Mouse (Mus musculus): ENCODE measurements at regions not wholly inside any gene's neighbourhood (a gene's known extent, or its start where the extent isn't known, plus 50 kb on each side); places are given as distances from the start of the nearest gene placed in this dataset.

DNA sequence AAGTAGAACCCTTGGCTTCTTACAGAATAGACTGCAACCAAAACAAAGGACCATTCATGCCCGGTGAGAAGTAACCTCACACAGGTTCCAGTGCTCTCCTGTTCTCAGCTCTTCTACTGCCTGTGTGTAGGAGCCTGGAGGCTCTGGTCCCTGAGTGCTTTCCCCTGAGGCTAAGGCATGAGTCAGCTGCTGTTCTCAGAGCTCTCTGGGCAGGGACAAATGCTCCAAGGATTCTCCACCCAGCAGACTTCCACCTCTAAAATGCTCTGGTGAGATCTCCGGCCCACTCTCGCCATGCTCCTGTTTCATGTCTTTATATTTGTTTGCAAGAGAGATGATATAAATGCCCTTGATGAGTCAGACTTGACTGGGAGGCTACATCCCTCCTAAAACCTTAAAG, 176.1 kb upstream of the Rora start:
- DNase-seq, result no peak

DNA sequence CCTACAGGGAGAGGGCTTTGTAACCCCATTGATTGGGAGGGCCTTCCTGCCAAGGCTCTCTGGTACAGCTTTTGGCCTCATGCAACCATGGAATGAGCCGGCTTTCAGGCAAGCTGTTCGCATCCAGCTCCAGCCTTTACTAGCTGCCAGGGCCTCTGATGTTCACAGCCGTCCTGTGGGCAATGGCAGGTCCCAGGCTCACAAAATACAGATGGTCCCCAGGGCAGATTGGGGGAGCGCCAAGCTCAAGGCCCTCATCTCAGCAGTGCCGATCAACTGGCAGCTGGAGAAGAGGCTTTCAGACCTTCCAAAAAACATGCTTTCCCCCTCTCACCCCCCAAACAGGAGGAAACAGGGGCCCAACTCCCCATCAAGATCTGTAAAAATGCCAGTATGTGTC, 166.9 kb upstream of the Rora start:
- DNase-seq, result no peak

DNA sequence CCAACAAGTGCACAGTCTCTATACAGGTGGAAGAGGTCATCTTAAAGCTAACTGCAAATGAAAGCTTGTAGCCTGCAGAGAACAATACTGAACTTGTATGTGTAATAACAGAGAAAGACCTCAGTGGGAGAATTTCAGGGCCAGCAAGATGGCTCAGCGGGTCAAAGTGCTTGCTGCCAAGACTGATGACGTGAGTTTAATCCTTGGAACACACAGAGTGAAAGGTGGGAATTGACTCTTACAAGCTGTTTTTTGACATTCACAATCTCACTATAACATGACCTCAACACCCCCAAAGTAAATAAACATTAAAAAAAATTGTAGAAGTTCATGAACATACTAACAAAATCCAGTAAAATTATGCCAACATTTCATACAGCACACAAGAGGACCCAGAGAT, 162.4 kb upstream of the Rora start:
- no peak for DNase-seq

DNA sequence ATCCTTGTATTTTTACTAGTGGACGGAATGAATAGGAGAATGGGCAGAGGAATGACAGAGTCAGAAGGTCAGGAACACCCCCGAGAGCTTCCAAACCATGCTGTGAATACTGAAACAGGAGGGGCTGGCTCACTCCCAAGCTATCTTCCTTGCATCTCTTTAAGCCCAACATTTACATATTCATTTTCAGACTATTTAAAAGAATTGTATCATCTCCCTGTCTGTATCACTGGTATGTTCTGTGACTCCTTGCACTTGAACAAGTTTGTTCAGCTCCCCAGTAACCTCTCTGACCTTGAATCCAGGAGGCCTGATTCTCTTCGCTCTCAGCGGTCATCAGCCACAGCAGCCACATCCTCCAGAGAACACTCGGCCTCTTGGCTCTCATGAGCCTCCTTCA, 132.4 kb upstream of the Rora start:
- no peak for DNase-seq

DNA sequence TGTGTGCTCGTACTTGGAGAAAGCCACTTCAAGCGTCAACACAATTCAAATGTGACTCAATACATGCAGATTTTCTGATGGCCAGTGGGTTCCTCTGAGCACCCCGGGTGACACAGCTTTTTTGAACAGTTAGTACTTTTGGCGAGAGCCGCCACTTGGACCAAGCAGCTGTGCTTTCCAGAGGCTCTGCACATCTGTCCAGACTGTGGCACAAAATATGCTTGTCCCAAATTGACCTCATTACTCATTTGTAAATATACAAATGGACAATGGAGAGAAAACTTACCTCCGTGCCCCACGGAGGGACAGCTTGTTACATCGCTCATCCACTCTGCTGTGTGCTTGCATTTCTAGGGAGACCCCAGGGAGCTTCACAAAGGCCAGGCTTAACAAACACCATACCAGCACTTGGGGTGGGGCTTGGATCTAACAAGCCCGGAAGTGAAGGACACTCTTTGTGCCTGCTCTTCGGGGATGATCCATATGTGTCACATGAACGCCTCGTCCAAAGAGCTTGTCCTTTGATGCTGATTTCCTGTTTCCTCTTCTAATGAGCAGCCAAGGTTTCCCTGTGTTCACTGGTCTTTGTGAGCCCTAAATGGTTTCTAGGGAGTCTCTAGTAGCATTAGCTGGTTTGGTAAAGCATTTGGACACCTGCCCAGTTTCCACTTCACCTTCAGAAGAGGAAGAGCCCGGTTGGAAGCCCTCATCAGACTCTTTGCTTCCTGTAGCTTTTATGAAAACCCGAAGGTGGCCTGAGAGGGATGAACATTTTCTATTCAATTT, 91.6 kb upstream of the Rora start:
- no peak for DNase-seq

DNA sequence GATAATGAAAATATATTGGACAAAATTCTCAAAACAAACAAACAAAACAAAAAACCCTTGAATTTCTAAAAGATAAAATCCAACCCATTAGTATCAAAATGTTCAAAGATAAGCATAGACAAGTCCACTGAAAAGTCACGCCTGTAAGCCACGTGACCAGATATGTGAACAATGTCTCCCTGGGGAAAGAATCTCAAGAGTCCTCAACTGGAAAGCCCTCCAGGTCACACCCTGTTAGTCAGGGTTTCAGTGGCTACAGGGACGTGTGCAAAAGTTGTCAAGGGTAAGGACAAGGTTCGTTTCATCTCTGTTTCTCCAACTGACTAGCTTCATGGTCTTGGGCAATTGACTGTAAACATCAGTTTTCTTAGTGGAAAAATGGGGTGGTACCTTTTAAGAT, 90.4 kb upstream of the Rora start:
- DNase-seq, result no peak

DNA sequence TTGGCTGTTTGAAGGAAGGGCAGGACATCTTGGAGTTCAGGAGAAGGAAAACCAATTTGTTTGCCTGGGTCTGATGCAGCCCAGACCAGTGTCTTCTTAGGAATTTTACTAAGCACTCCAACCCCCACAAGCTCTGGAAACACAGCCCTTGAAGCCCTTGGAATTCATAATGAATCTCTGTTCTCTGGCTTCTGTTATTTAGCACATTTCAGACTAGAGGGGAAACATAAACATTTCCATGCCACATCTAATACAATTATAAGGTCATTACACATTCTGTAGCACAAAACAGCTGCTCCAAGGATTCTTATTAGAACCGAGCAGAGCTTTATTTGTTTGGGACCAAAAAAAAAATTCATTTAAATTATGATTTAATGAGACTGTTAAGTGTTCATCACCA, 67.8 kb upstream of the Rora start:
- DNase-seq, result no peak

DNA sequence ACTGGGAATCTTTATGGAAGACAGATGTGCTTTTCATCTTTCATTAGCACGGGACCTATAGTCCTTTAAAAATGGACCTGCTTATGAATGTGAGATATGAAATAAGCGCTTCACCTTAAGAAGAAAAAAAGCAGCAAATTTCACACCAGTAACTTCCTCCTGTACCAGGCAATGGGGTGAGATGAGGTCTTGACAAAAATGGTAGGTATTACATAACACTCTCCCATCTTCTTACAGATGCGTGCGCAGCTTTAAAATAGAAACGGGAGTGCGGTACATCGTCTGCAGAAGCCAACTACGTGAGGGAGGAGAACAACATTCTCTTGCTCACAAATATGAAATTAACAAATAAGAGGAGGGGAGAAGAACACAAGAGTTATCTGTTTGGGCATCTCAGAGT, 62.6 kb upstream of the Rora start:
- DNase-seq, result no peak

DNA sequence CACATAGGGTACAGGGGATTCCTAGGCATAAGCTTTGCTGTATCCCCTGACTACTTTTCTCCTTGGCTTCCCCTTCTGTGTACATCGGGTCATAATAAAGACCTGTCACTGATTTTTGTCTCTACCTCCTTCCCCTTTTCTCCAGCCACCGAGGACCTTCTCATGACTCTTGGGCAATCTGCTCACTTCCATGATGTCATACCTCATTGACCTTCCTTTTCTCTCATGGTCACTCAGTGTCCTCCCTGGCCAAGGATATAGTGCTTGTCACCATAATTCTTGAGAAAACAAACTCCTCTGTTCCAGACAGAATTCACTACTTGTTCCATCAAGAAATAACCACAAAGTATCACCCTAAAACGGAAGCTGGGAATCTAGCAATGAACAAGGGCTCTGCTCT, 60.6 kb upstream of the Rora start:
- no peak for DNase-seq

DNA sequence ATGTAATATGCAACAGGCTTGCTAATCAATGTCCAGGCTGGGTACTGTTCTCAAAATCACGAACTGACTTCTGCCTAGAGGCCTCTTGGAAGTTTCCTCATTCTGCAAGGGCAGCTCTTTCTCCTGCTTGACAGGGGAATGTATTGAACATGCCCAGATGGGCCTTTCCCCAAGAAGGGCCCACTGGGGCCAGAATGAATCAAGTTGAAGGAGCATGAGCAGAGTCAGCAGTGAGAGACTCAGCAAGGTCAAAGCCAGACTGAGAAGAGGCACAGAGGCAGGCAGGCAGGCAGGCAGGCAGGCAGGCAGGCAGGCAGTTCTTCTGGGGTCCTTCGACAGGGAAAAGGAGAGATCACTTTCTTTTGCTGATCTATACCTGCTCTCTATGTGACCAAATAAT, 59.0 kb upstream of the Rora start:
- DNase-seq, result no peak
